Mouse (Mus musculus) heart, adult 2 months (tissue): ENCODE measurements around the gene Rps6kb2.
"Not testable (repeated sequence)": the region's sequence is repeated elsewhere in the genome, so short reads cannot be mapped to it uniquely, and the experiment has no call there.

ENCODE experiments used
- CTCF ChIP-seq: fragments of 200-600 bp; IDR thresholded peaks from 2 replicates; pipeline ENCODE4 v1.8.1; 2022; ENCODE audit warnings: antibody characterized with exemption, mild to moderate bottlenecking, moderate library complexity
- EP300 ChIP-seq: fragments of 200-500 bp; IDR thresholded peaks from 2 replicates; pipeline ENCODE4 v1.6.1; 2011; ENCODE audit warnings: low read depth, low read length, control low read depth; ENCODE audit not compliant: insufficient read depth
- POLR2A ChIP-seq: fragments of 200-500 bp; IDR thresholded peaks from 2 replicates; pipeline ENCODE4 v1.6.1; 2011; ENCODE audit warnings: mild to moderate bottlenecking, low read depth, low read length, control low read depth; ENCODE audit not compliant: insufficient read depth

DNA sequence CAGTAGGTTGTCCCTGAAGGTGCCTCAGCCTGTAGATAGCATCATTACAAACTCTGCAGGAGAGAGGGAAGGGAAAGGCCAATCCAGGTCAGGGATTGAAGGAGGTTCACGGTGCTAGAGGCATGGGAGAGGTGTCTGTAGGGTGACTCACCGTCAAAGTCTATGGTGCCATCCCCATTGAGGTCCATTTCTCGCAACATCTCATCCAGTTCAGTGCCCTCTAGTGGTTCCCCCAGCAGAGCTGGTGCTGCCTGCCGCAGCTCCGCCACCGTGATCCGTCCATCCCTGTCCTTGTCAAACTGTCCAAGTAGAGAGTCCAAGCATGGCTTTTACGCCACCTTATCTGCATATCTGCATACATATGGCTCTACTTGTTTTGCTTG lies 27.2 kb downstream of the Rps6kb2 start:
- TF ChIP-seq POLR2A, EP300: not testable (repeated sequence)
- TF ChIP-seq CTCF = peak; percentile 60
